ENCODE assay signal across 30 mouse cellular contexts in the genomic region with DNA sequence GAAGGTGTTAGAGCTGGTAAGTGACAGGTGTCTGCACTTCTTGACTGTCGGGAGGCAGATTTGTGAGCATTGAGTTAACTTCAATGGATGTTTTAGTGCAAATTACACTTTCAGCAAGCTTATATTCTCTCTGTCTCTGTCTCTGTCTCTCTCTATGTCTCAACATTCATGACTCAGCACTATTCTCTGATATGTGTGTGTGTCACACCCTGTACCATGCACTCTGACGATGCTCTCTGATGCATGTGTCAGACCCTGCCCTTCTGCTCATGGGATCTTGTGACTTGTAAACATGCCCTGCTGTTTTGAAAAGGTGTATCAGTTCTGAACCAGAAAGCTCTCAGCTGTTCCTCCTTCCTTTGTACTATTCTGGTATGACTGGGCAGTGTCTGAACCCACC.
A peak's percentile ranks its signal among the peaks of the same experiment; 100 is the strongest.
DNase-seq lines count a peak whose midpoint lies in the region; ATAC-seq and TF ChIP-seq lines count a peak whose summit lies in the region.
"Had no signal": no experiment of that assay in that cellular context is flagged by ENCODE, and none has a peak within 500 bp of the region (broad histone marks: within the 10 kb centered on the region; RNA-seq: fewer than 3 reads in every experiment).

No protein-coding gene starts in this region.

- H3K4me2 ChIP-seq in intestine, postnatal 0 days (replicated peaks; ENCODE audit: low read depth), result no peak overlapping the region
- no peak overlapping the region for H3K4me2 ChIP-seq in intestine, embryonic 16.5 days (ENCODE audit: low read depth, low read length)
- no peak overlapping the region for H3K4me2 ChIP-seq in liver, embryonic 13.5 days
- H3K4me2 ChIP-seq: hindbrain, embryonic 15.5 days; limb, embryonic 15.5 days had no signal

- ATAC-seq in intestine, postnatal 0 days, result peak; percentile 92
- no peak for ATAC-seq in intestine, embryonic 16.5 days
- peak; percentile 86 for ATAC-seq in liver, embryonic 13.5 days (ENCODE audit: low read depth)
- peak; percentile 11; the same call in 1 of the 2 replicates for ATAC-seq in megakaryocyte progenitor cell, adult 5-6 weeks (replicated peaks; ENCODE audit: poor library complexity)
- ATAC-seq: forebrain, embryonic 16.5 days; inflammation-experienced regulatory T-cells, adult 6 months; lung, postnatal 0 days; Patski had no signal

- no peak overlapping the region for H3K4me3 ChIP-seq in intestine, postnatal 0 days (ENCODE audit: low read depth, low read length)
- no peak overlapping the region for H3K4me3 ChIP-seq in intestine, embryonic 16.5 days (ENCODE audit: low read length)
- no peak overlapping the region for H3K4me3 ChIP-seq in liver, embryonic 13.5 days (replicated peaks)
- H3K4me3 ChIP-seq in forebrain, embryonic 10.5 days, result no peak overlapping the region
- H3K4me3 ChIP-seq in midbrain, embryonic 10.5 days, result no peak overlapping the region
- H3K4me3 ChIP-seq: hindbrain, embryonic 10.5 days; hindbrain, embryonic 15.5 days; limb, embryonic 10.5 days; limb, embryonic 15.5 days had no signal

- H3K9me3 ChIP-seq in intestine, postnatal 0 days (ENCODE audit: control insufficient read depth), result no peaks in the 10 kb centered on the region
- no peaks in the 10 kb centered on the region for H3K9me3 ChIP-seq in intestine, embryonic 16.5 days (ENCODE audit: control insufficient read depth, low read length)
- no peaks in the 10 kb centered on the region for H3K9me3 ChIP-seq in liver, embryonic 13.5 days (replicated peaks)
- H3K9me3 ChIP-seq in forebrain, embryonic 10.5 days, result no peaks in the 10 kb centered on the region
- H3K9me3 ChIP-seq in midbrain, embryonic 10.5 days (replicated peaks), result no peaks in the 10 kb centered on the region
- H3K9me3 ChIP-seq: hindbrain, embryonic 10.5 days; hindbrain, embryonic 15.5 days; limb, embryonic 10.5 days; limb, embryonic 15.5 days had no signal

- H3K27ac ChIP-seq in intestine, postnatal 0 days (ENCODE audit: low read depth, low read length), result no peak overlapping the region
- H3K27ac ChIP-seq in intestine, embryonic 16.5 days (ENCODE audit: low read length), result no peak overlapping the region
- H3K27ac ChIP-seq in liver, embryonic 13.5 days, result no peak overlapping the region
- H3K27ac ChIP-seq in forebrain, embryonic 10.5 days, result no peak overlapping the region
- H3K27ac ChIP-seq in midbrain, embryonic 10.5 days (replicated peaks), result no peak overlapping the region
- H3K27ac ChIP-seq: hindbrain, embryonic 10.5 days; hindbrain, embryonic 15.5 days; kidney, postnatal 0 days; limb, embryonic 10.5 days; limb, embryonic 15.5 days had no signal

- peak; percentile 3 for DNase-seq in NIH3T3 (ENCODE audit: low read depth)
- DNase-seq in liver, embryonic 13.5 days, result no peak
- DNase-seq in cerebellum, postnatal 14 days, result no peak
- DNase-seq in forebrain, embryonic 10.5 days (ENCODE audit: extremely low spot score, low spot score), result no peak
- no peak for DNase-seq in midbrain, embryonic 10.5 days (ENCODE audit: low spot score)
- DNase-seq: adrenal gland, postnatal 14 days; cerebellum, adult 11-12 months; cerebellum, adult 9-11 months; gastrocnemius, postnatal 10 days; heart, postnatal 14 days; kidney, adult 8-10 months; kidney, postnatal 4 days; layer of hippocampus, postnatal 36 days; lung, postnatal 4 days; midbrain, embryonic 14.5 days; spleen, adult 18-20 months; thymus, adult 18-20 months; thymus, postnatal 25 days had no signal

- TF ChIP-seq CTCF in intestine, postnatal 0 days (IDR thresholded peaks at IDR 0.05; ENCODE audit: low read depth), result no peak

- no peaks in the 10 kb centered on the region for H3K4me1 ChIP-seq in intestine, postnatal 0 days (replicated peaks; ENCODE audit: control insufficient read depth, insufficient read depth, low read length)
- H3K4me1 ChIP-seq in intestine, embryonic 16.5 days (ENCODE audit: control insufficient read depth, insufficient read depth, low read length), result no peaks in the 10 kb centered on the region
- no peaks in the 10 kb centered on the region for H3K4me1 ChIP-seq in liver, embryonic 13.5 days (replicated peaks)
- H3K4me1 ChIP-seq in forebrain, embryonic 10.5 days, result no peaks in the 10 kb centered on the region
- H3K4me1 ChIP-seq in midbrain, embryonic 10.5 days, result no peaks in the 10 kb centered on the region
- H3K4me1 ChIP-seq: hindbrain, embryonic 10.5 days; hindbrain, embryonic 15.5 days; limb, embryonic 10.5 days; limb, embryonic 15.5 days had no signal

- H3K27me3 ChIP-seq in intestine, postnatal 0 days (replicated peaks; ENCODE audit: control insufficient read depth, insufficient read depth, low read length), result no peaks in the 10 kb centered on the region
- no peaks in the 10 kb centered on the region for H3K27me3 ChIP-seq in intestine, embryonic 16.5 days (replicated peaks; ENCODE audit: control insufficient read depth, insufficient read depth, low read length)
- no peaks in the 10 kb centered on the region for H3K27me3 ChIP-seq in liver, embryonic 13.5 days
- no peaks in the 10 kb centered on the region for H3K27me3 ChIP-seq in forebrain, embryonic 10.5 days (ENCODE audit: poor library complexity, severe bottlenecking)
- no peaks in the 10 kb centered on the region for H3K27me3 ChIP-seq in midbrain, embryonic 10.5 days (ENCODE audit: low read depth, poor library complexity, severe bottlenecking)
- H3K27me3 ChIP-seq: hindbrain, embryonic 15.5 days; limb, embryonic 15.5 days; Patski had no signal

- no peaks in the 10 kb centered on the region; the same call in 1 of the 2 replicates for H3K36me3 ChIP-seq in intestine, postnatal 0 days (ENCODE audit: control insufficient read depth, insufficient read depth)
- no peaks in the 10 kb centered on the region for H3K36me3 ChIP-seq in intestine, embryonic 16.5 days (ENCODE audit: control insufficient read depth, insufficient read depth, low read length)
- H3K36me3 ChIP-seq in liver, embryonic 13.5 days, result no peaks in the 10 kb centered on the region; the same call in 1 of the 2 replicates
- no peaks in the 10 kb centered on the region for H3K36me3 ChIP-seq in forebrain, embryonic 10.5 days (replicated peaks)
- no peaks in the 10 kb centered on the region for H3K36me3 ChIP-seq in midbrain, embryonic 10.5 days
- H3K36me3 ChIP-seq: hindbrain, embryonic 10.5 days; hindbrain, embryonic 15.5 days; limb, embryonic 10.5 days had no signal

- WGBS in intestine, postnatal 0 days, result 64% methylated on average over 2 of the region's 2 CpGs
- WGBS in intestine, embryonic 16.5 days, result 88% methylated on average over 2 of the region's 2 CpGs
- 55% methylated on average over 2 of the region's 2 CpGs for WGBS in liver, embryonic 13.5 days (ENCODE audit: insufficient replicate concordance)
- 95% methylated on average over 2 of the region's 2 CpGs for WGBS in forebrain, embryonic 10.5 days
- 93% methylated on average over 2 of the region's 2 CpGs for WGBS in midbrain, embryonic 10.5 days

- no peak overlapping the region for H3K9ac ChIP-seq in intestine, postnatal 0 days (ENCODE audit: low read depth, low read length)
- no peak overlapping the region for H3K9ac ChIP-seq in intestine, embryonic 16.5 days (ENCODE audit: low read depth, low read length)
- no peak overlapping the region for H3K9ac ChIP-seq in liver, embryonic 13.5 days
- H3K9ac ChIP-seq: hindbrain, embryonic 15.5 days; limb, embryonic 15.5 days had no signal
